Mouse (Mus musculus): ENCODE measurements around the gene Oaz1. TPM values are rescaled to one million over a fixed set of nuclear protein-coding genes. Genes with fewer than 3 reads are reported as not detected.

Oaz1 gene
- polyA plus RNA-seq, 1 experiment from 2014 or later = 1,606 TPM

DNA sequence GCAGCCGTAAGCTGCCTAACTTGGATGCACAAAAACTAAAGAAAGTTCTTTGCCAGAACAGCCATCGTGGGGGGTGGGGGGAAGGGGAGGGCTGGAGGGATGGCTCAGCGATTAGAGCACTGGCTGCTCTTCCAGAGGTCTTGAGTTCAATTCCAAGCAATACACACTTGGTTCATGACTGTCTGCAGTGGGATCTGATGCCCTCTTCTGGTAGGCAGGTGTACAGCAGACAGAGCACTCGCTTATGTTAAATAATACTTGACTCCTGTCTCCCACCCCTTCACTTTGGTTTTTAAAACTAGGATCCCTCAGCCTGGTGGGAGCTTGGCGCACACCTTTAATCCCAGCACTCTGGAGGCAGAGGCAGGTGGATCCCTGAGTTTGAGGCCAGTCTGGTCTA is 49.6 kb downstream of the Oaz1 start:
- Histone ChIP-seq H3K9me3 (ENCODE audit: control insufficient read depth, low read length) (no peaks in the 10 kb centered on the region), H3K4me1 (ENCODE audit: control insufficient read depth, insufficient read depth, low read length) (no peaks in the 10 kb centered on the region), H3K4me3 (ENCODE audit: low read depth, low read length) (no peak overlapping the region), H3K9ac (ENCODE audit: low read depth, low read length) (no peak overlapping the region), H3K4me2 (ENCODE audit: low read depth, low read length) (no peak overlapping the region), H3K27ac (replicated peaks; ENCODE audit: low read depth, low read length) (no peak overlapping the region), H3K36me3 (ENCODE audit: control insufficient read depth, insufficient read depth, low read length) (no peaks in the 10 kb centered on the region), H3K27me3 (replicated peaks; ENCODE audit: control insufficient read depth, insufficient read depth, low read length) (no peaks in the 10 kb centered on the region)
- ATAC-seq (ENCODE audit: low read depth) (no peak), DNase-seq (ENCODE audit: low spot score) (peak; percentile 32)
- 24% methylated on average over 5 of the region's 5 CpGs for WGBS

DNA sequence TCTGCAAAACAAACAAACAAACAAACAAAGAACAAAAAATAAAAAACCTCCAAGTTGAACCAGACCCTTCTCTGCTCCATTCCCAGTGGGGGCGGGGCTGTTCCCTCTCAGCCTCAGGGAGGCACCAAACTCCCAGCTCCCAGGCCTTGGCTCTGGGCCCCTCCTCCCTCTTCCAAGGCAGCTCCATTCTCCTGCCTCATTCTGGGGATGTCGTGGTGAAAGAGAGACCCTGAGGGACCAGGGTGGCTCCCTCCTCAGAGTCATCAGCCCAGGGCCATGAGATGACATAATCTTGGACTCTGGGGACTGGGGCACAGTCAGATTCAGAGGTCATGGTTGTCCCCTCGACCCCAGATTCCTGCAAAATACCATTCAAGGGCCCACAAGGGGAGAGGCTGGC is 50.1 kb downstream of the Oaz1 start:
- Histone ChIP-seq H3K36me3 (ENCODE audit: control insufficient read depth, insufficient read depth, low read length) (no peaks in the 10 kb centered on the region), H3K4me3 (ENCODE audit: low read depth, low read length) (no peak overlapping the region), H3K27ac (replicated peaks; ENCODE audit: low read depth, low read length) (no peak overlapping the region), H3K9me3 (ENCODE audit: control insufficient read depth, low read length) (no peaks in the 10 kb centered on the region), H3K4me2 (ENCODE audit: low read depth, low read length) (no peak overlapping the region), H3K4me1 (ENCODE audit: control insufficient read depth, insufficient read depth, low read length) (no peaks in the 10 kb centered on the region), H3K9ac (ENCODE audit: low read depth, low read length) (no peak overlapping the region), H3K27me3 (replicated peaks; ENCODE audit: control insufficient read depth, insufficient read depth, low read length) (no peaks in the 10 kb centered on the region)
- no peak for ATAC-seq (ENCODE audit: low read depth)
- WGBS = 28% methylated on average over 3 of the region's 3 CpGs
- no peak for DNase-seq (ENCODE audit: low spot score)

MicroRNAs encoded within 50 kb of the gene (microRNA counts, 519-probe panel; counts per million panel counts)
- microRNA mmu-miR-1982 = 19.3 counts per million

Small RNAs within 50 kb of the gene (microRNA-seq; reads per million reads assigned to microRNA genes)
- 3.8 reads per million, percentile 18 among the genes with 10 or more reads in this experiment for gene Mir1982 (ENCODE audit: borderline number of aligned reads)

Other genes with a start within 250 kb of the Oaz1 start
- 9.7 and 9.9 TPM in 2 replicates for gene Klf16, start 249.3 kb upstream of the Oaz1 start, polyA plus RNA-seq (2014; fragmentation: Nextera tagmentation; extraction: Ambion mirVana)
- 115 and 124 TPM in 2 replicates for gene Abhd17a, start 236.3 kb upstream of the Oaz1 start, polyA plus RNA-seq (2014; fragmentation: Nextera tagmentation; extraction: Ambion mirVana)
- 84.6 and 96.3 TPM in 2 replicates for gene Scamp4, start 223.8 kb upstream of the Oaz1 start, polyA plus RNA-seq (2014; fragmentation: Nextera tagmentation; extraction: Ambion mirVana)
- gene Adat3, start 223.8 kb upstream of the Oaz1 start, polyA plus RNA-seq (2014; fragmentation: Nextera tagmentation; extraction: Ambion mirVana) = 6.1 and 6.2 TPM in 2 replicates
- gene Gm49322, start 220.6 kb upstream of the Oaz1 start, polyA plus RNA-seq (2014; fragmentation: Nextera tagmentation; extraction: Ambion mirVana) = 1.9 and 2.5 TPM in 2 replicates
- 104 and 125 TPM in 2 replicates for gene Csnk1g2, start 203.8 kb upstream of the Oaz1 start, polyA plus RNA-seq (2014; fragmentation: Nextera tagmentation; extraction: Ambion mirVana)
- gene Btbd2, start 169.6 kb upstream of the Oaz1 start, polyA plus RNA-seq (2014; fragmentation: Nextera tagmentation; extraction: Ambion mirVana) = 71.6 and 81.2 TPM in 2 replicates
- gene Mknk2, start 148.5 kb upstream of the Oaz1 start, polyA plus RNA-seq (2014; fragmentation: Nextera tagmentation; extraction: Ambion mirVana) = 84.6 and 86.7 TPM in 2 replicates
- 31.2 and 37.0 TPM in 2 replicates for gene Mob3a, start 124.7 kb upstream of the Oaz1 start, polyA plus RNA-seq (2014; fragmentation: Nextera tagmentation; extraction: Ambion mirVana)
- 10.3 and 14.4 TPM in 2 replicates for gene Izumo4, start 124.5 kb upstream of the Oaz1 start, polyA plus RNA-seq (2014; fragmentation: Nextera tagmentation; extraction: Ambion mirVana)
- gene Ap3d1, start 84.4 kb upstream of the Oaz1 start, polyA plus RNA-seq (2014; fragmentation: Nextera tagmentation; extraction: Ambion mirVana) = 67.6 and 75.8 TPM in 2 replicates
- gene Dot1l, start 71.5 kb upstream of the Oaz1 start, polyA plus RNA-seq (2014; fragmentation: Nextera tagmentation; extraction: Ambion mirVana) = 20.7 and 21.5 TPM in 2 replicates
- 69.6 TPM in 2 replicates for gene Sf3a2, start 28.5 kb upstream of the Oaz1 start, polyA plus RNA-seq (2014; fragmentation: Nextera tagmentation; extraction: Ambion mirVana)
- 102 and 111 TPM in 2 replicates for gene Plekhj1, start 28.0 kb upstream of the Oaz1 start, polyA plus RNA-seq (2014; fragmentation: Nextera tagmentation; extraction: Ambion mirVana)
- 0.13 TPM in 1 of 2 replicates, not detected in the other for gene Amh, start 21.4 kb upstream of the Oaz1 start, polyA plus RNA-seq (2014; fragmentation: Nextera tagmentation; extraction: Ambion mirVana)
- gene Jsrp1, start 13.2 kb upstream of the Oaz1 start, polyA plus RNA-seq (2014; fragmentation: Nextera tagmentation; extraction: Ambion mirVana) = 13.0 and 20.3 TPM in 2 replicates
- gene Lingo3, start 17.4 kb downstream of the Oaz1 start, polyA plus RNA-seq (2014; fragmentation: Nextera tagmentation; extraction: Ambion mirVana) = 1.2 and 1.3 TPM in 2 replicates
- 303 and 331 TPM in 2 replicates for gene Lsm7, start 28.6 kb downstream of the Oaz1 start, polyA plus RNA-seq (2014; fragmentation: Nextera tagmentation; extraction: Ambion mirVana)
- 37.6 and 40.8 TPM in 2 replicates for gene Sppl2b, start 28.6 kb downstream of the Oaz1 start, polyA plus RNA-seq (2014; fragmentation: Nextera tagmentation; extraction: Ambion mirVana)
- gene Tmprss9, start 45.2 kb downstream of the Oaz1 start, polyA plus RNA-seq (2014; fragmentation: Nextera tagmentation; extraction: Ambion mirVana) = 0.06 and 0.08 TPM in 2 replicates
- 325 and 348 TPM in 2 replicates for gene Timm13, start 74.3 kb downstream of the Oaz1 start, polyA plus RNA-seq (2014; fragmentation: Nextera tagmentation; extraction: Ambion mirVana)
- 21.6 and 22.9 TPM in 2 replicates for gene Lmnb2, start 91.6 kb downstream of the Oaz1 start, polyA plus RNA-seq (2014; fragmentation: Nextera tagmentation; extraction: Ambion mirVana)
- 35.5 and 39.9 TPM in 2 replicates for gene Gadd45b, start 103.4 kb downstream of the Oaz1 start, polyA plus RNA-seq (2014; fragmentation: Nextera tagmentation; extraction: Ambion mirVana)
- gene Gng7, start 188.3 kb downstream of the Oaz1 start, polyA plus RNA-seq (2014; fragmentation: Nextera tagmentation; extraction: Ambion mirVana) = 5.9 and 8.7 TPM in 2 replicates
- 0.95 and 1.1 TPM in 2 replicates for gene Diras1, start 199.0 kb downstream of the Oaz1 start, polyA plus RNA-seq (2014; fragmentation: Nextera tagmentation; extraction: Ambion mirVana)
- 11.9 and 15.4 TPM in 2 replicates for gene Slc39a3, start 210.8 kb downstream of the Oaz1 start, polyA plus RNA-seq (2014; fragmentation: Nextera tagmentation; extraction: Ambion mirVana)
- gene Sgta, start 233.5 kb downstream of the Oaz1 start, polyA plus RNA-seq (2014; fragmentation: Nextera tagmentation; extraction: Ambion mirVana) = 163 and 179 TPM in 2 replicates
- gene Thop1, start 243.4 kb downstream of the Oaz1 start, polyA plus RNA-seq (2014; fragmentation: Nextera tagmentation; extraction: Ambion mirVana) = 61.7 and 62.9 TPM in 2 replicates